Mouse (Mus musculus) midbrain, embryonic 15.5 days (tissue): ENCODE measurements around the gene Rab1a. TPM values are rescaled to one million over a fixed set of nuclear protein-coding genes. Genes with fewer than 3 reads are reported as not detected.
"Not testable (repeated sequence)": the region's sequence is repeated elsewhere in the genome, so short reads cannot be mapped to it uniquely, and the experiment has no call there.

ENCODE experiments used
- ATAC-seq: fragments of 200-750 bp; cut with Nextera tagmentation; replicated peaks from 2 replicates; pipeline ENCODE4 v1.8.0; 2017; ENCODE audit warnings: moderate TSS enrichment
- H3K27ac ChIP-seq: fragments of 300-500 bp; sonication (generic); 2 replicates; pipeline ENCODE4 v1.5.1; 2015; ENCODE audit warnings: mild to moderate bottlenecking, inconsistent platforms
- H3K27me3 ChIP-seq: fragments of 300-500 bp; sonication (generic); replicated peaks from 2 replicates; pipeline ENCODE4 v1.6.1; 2015; ENCODE audit warnings: inconsistent platforms
- H3K36me3 ChIP-seq: fragments of 300-500 bp; sonication (generic); replicated peaks from 2 replicates; pipeline ENCODE4 v1.6.1; 2015; ENCODE audit warnings: inconsistent platforms
- H3K4me1 ChIP-seq: fragments of 300-500 bp; sonication (generic); 2 replicates; pipeline ENCODE4 v1.6.1; 2015; ENCODE audit warnings: inconsistent platforms
- H3K4me2 ChIP-seq: fragments of 300-500 bp; sonication (generic); 2 replicates; pipeline ENCODE4 v1.6.1; 2015; ENCODE audit warnings: inconsistent platforms, mild to moderate bottlenecking, moderate library complexity
- H3K4me3 ChIP-seq: fragments of 300-500 bp; sonication (generic); 2 replicates; pipeline ENCODE4 v1.5.1; 2015; ENCODE audit warnings: mild to moderate bottlenecking, inconsistent platforms
- H3K9ac ChIP-seq: fragments of 300-500 bp; sonication (generic); 2 replicates; pipeline ENCODE4 v1.6.1; 2015; ENCODE audit warnings: mild to moderate bottlenecking, inconsistent platforms
- H3K9me3 ChIP-seq: fragments of 300-500 bp; sonication (generic); 2 replicates; pipeline ENCODE4 v1.6.1; 2016; ENCODE audit warnings: inconsistent platforms
- WGBS: fragments of 180-500 bp; shearing (Covaris S2); methylation state at CpG from one replicate; pipeline ENCODE4 v1.1.7; 2015; ENCODE audit warnings: mixed read lengths; 5-methylcytosine and 5-hydroxymethylcytosine counted together
- polyA plus RNA-seq: library from polyadenylated mRNA; unstranded; fragments of >200 nt; fragmentation: Nextera tagmentation; extraction: Ambion mirVana; gene quantifications from 2 replicates; pipeline ENCODE4 v1.2.1, GENCODE M21; 2015

The Rab1a gene
- polyA plus RNA-seq, result 272 and 286 TPM in 2 replicates

DNA sequence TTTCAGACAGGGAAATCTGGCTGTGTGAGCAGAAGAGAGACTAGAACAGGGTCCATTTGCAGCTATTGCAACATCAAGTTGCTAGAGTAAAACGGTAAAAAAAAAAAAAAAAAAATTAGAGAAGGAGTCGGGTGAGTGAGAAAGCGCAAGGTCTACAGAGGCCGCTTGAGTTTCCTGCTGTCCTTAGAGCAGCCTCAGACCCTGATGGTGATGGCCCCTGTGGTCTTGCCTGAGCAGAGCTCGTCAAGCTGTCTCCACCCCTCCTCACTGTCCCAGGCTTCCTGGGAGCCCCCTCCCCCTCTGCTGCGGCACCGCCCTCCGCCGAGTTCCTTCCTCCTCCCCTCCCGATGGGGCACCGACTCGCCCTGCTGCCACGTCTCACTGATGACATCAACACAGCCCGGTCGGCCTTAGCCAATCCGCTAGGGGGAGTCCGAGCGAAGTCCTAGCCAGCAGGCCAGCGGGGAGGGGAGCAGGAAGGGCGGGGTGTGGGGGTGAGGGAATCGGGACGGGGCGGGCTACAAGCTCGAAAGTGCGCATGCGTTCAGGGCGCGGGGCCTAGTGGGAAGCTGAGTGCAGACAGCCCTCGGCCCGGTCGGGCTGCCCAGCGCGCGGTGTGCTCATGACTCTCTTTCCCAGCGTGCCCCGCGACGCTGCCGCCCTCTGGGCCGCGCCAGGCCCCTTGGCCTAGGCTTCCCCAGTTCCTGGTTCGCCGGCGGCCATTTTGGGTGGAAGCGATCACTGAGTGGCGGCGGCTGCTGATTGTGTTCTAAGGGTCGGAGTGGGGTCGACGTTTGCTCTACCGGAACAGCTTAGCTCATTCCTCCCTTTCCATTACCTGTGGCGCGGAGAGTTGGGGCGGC is at the start of gene Rab1a:
Gene Rab1a (plus strand): TSS at position 720 of the 863 bp plus-strand sequence.
- H3K36me3 ChIP-seq, result no peaks in the 10 kb centered on the region
- H3K4me2 ChIP-seq, result peak within 1 kb of the TSS; percentile 74
- WGBS, result under 1% methylated on average over 54 of the region's 54 CpGs
- peaks cover 38% of the 10 kb centered on the region for H3K4me1 ChIP-seq
- peak within 1 kb of the TSS; percentile 93 for H3K27ac ChIP-seq
- H3K27me3 ChIP-seq, result no peaks in the 10 kb centered on the region
- peak within 1 kb of the TSS; percentile 97 for H3K4me3 ChIP-seq
- H3K9ac ChIP-seq, result peak within 1 kb of the TSS; percentile 93
- H3K9me3 ChIP-seq, result no peaks in the 10 kb centered on the region
- peak; percentile 100 for ATAC-seq

DNA sequence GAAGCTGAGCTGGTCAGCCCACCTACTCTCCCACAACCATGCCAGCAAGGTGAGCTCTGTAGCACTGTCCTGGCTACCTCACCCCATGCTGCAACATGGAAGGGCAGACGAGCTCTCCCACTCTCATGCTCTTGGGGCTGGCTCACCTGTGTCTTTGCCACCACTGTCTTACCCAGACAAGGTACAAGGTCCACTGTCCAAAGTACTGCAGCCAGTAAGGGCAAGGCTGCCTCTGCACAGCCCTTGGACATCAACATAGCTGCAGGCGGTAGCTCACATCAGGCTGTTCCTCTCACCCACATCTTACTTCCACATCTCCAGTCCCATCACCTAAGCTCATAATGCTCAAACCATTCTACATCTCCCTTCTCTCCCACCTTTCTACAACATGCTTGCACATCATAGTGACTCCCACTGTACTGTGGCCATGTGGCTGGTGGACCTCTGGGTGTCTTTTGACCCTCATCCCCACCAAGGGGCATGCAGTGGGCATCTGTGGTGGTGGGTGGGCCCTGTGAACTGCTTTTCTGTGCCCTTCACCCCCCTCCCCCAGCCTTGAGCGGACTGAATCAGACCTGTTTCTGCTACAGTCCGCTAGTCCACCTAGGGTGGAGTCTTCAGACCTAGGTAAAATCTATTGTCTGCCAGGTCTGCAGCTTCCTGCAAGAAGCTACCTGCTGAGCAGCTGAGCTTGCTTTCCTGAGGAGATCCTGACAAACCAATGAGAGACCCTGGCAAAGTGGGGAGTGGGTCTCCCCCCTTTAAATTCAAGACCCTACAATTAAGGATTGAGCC is 48.9 kb upstream of the Rab1a start:
- no peaks in the 10 kb centered on the region for H3K9me3 ChIP-seq
- ATAC-seq, result no peak
- H3K27me3 ChIP-seq, result no peaks in the 10 kb centered on the region
- 87% methylated on average over 4 of the region's 4 CpGs for WGBS
- H3K4me2 ChIP-seq, result no peak overlapping the region
- H3K27ac ChIP-seq, result no peak overlapping the region
- no peaks in the 10 kb centered on the region for H3K4me1 ChIP-seq
- H3K4me3 ChIP-seq, result no peak overlapping the region
- H3K9ac ChIP-seq, result no peak overlapping the region
- no peaks in the 10 kb centered on the region for H3K36me3 ChIP-seq

DNA sequence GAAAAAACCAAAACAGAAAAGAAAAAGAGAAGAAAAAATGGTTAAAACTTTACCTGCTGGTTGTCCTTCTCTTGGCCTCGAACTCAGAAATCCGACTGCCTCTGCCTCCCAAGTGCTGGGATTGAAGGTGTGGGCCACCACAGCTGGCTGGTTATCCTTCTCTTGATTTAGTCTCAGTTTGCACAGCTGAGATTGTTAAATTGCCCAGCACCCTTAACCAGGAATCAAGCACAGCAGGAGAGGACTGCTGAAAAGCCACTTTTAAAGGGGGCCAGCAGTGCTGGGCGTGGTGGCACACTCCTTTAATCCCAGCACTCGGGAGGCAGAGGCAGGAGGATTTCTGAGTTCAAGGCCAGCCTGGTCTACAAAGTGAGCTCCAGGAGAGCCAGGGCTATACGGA is 47.7 kb upstream of the Rab1a start:
- not testable (repeated sequence) for H3K4me3 ChIP-seq, ATAC-seq, H3K27me3 ChIP-seq, H3K36me3 ChIP-seq, H3K9ac ChIP-seq, H3K27ac ChIP-seq, H3K9me3 ChIP-seq, H3K4me2 ChIP-seq, H3K4me1 ChIP-seq
- 92% methylated on average over 5 of the region's 5 CpGs for WGBS

DNA sequence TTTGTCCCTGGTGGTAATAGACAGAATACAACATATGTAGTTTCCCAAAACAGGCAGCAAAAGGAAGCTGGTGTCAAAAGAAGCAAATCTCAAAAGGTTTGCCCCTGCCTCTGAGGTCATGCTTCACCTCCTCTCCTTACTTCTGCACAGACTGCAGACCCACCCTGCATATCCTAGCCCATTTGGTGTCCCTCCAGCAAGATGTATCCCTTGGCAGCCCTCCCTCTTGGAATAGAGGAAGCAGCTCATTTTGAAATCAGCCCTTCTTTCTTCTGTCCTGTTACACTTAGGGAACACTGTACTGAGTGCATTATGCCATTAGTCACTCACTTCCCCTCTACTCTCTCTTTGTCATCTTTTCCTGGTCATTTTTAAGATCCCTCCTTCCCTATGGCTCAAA is 42.4 kb upstream of the Rab1a start:
- ATAC-seq, result no peak
- H3K4me1 ChIP-seq, result no peaks in the 10 kb centered on the region
- no peaks in the 10 kb centered on the region for H3K36me3 ChIP-seq
- no peaks in the 10 kb centered on the region for H3K27me3 ChIP-seq
- H3K27ac ChIP-seq, result no peak overlapping the region
- H3K9me3 ChIP-seq, result no peaks in the 10 kb centered on the region
- H3K4me3 ChIP-seq, result no peak overlapping the region
- no peak overlapping the region for H3K4me2 ChIP-seq
- no peak overlapping the region for H3K9ac ChIP-seq

DNA sequence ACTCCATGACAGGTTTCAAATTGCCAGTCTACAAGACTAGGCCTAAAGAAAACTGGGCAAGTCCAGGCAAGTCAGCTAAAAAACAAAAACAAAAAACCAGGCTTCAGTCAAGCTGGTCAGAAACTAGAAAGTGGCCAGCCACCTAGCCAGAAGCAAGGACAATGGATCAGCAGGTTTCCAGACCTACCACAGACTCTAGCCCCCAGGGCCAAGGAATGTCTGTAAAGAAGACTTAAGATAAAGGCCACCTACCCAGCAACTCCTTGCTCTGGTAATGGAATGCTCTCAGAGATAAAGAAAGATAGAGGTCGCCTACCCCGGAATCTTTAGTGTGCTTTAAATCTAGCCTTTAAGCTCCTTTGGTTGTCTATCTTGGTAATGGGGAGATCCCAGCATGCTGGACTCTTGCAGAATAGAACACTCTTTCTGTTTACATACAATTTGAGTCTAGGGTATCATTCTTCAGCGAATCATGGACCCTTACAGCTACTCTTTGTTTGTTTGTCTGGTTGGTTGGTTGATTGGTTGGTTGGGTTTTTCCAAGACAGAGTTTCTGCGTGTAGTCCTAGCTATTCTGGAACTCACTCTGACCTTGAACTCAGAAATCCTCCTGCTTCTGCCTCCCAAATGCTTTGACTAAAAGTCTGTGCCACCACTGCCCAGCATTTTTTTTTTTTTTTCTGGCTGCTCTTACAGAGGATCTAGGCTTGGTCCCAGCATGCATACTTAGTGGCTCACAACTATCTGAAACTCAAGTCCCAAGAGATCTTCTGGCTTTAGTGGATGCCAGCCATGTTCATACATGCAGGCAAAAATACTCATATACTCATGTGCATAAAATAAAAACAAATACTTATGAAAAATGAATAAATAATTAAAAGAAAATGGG is 36.0 kb upstream of the Rab1a start:
- WGBS, result 49% methylated on average over 4 of the region's 4 CpGs
- Histone ChIP-seq H3K9me3 (no peaks in the 10 kb centered on the region), H3K36me3 (no peaks in the 10 kb centered on the region), H3K27ac (no peak overlapping the region), H3K4me3 (no peak overlapping the region), H3K9ac (no peak overlapping the region), H3K4me2 (no peak overlapping the region), H3K27me3 (no peaks in the 10 kb centered on the region), H3K4me1 (no peaks in the 10 kb centered on the region)
- no peak for ATAC-seq

DNA sequence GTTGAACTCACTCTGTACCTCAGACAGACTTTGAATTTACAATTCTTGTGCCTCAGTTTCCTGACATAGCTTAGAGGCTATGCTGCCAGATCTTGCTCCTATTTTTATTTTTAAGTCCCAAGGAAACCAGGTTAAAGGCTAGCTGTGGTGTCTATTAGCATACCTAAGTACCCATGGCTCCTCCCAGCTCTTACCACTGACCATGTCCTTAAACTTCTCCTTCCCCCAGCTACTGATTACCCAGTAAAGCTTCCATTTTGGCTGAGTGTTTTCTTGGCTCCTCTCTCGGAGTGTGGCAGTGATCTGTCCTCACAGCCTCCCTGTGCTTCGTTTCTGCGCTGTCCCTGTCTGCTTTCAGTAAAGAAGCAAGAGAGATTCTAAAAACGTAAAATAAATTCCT is 35.2 kb upstream of the Rab1a start:
- Histone ChIP-seq H3K9me3 (no peaks in the 10 kb centered on the region), H3K27ac (no peak overlapping the region), H3K36me3 (no peaks in the 10 kb centered on the region), H3K4me3 (no peak overlapping the region), H3K27me3 (no peaks in the 10 kb centered on the region), H3K9ac (no peak overlapping the region), H3K4me1 (no peaks in the 10 kb centered on the region), H3K4me2 (no peak overlapping the region)
- ATAC-seq, result no peak
- WGBS, result 91% methylated on average over 4 of the region's 4 CpGs

DNA sequence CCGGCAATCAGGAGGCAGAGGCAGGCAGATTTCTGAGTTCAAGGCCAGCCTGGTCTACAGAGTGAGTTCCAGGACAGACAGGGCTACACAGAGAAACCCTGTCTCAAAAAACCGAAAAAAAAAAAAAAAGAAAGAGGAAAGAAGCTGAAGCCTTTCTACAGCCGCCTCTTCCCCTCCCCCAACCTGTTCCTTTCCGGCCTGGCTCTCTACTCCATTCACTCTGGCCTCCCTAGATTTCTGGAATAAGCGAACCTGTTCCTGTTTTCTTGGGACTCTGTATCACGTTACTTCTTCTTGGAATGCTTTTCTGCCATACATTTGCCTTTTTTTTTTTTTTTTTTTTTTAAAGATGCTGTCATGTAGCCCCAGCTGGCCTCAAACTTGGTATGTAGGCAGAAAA is 34.8 kb upstream of the Rab1a start:
- ATAC-seq, H3K4me3 ChIP-seq, H3K9ac ChIP-seq, H3K27me3 ChIP-seq, H3K4me1 ChIP-seq, H3K9me3 ChIP-seq, H3K4me2 ChIP-seq, H3K27ac ChIP-seq, H3K36me3 ChIP-seq: not testable (repeated sequence)
- 78% methylated on average over 6 of the region's 6 CpGs for WGBS

DNA sequence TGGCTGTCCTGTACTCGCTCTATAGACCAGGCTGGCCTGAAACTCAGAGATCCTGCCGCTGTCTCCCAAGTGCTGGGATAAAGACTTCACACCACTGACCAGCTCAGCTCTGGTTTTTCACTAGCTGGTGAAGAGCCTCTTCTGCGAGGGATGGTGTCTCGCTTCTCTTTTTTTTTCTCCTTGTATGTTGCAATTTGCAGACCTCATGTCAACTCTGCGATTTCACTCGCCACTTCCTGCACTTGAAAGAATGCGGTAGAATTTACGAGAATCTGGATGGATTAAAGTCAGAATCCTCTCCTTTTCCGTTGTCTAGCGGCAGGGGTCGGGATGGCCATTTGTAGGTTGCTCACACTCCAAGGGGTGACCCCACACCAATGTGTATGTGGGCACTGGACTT is 32.3 kb upstream of the Rab1a start:
- 90% methylated on average over 11 of the region's 11 CpGs for WGBS

DNA sequence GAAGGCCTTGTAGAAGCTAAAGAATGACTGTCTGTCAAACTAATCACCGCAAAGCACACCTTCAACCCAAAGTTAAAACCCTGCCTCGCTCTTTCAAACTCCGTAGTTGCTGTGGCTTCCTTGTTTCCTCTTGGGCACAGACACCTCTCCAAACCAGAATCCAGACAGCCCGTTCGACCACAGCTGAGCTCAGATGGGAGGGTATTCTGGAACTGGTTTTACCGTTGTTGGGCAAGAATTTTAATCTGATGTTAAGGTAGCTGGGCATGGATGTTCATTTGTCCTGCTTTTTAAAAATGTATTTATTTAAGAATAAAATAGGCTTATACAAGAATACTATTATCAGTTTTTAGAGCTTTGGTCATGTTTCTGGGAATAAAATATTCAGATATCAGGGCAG is 14.0 kb upstream of the Rab1a start:
- no peak overlapping the region for H3K9ac ChIP-seq
- no peak overlapping the region for H3K4me3 ChIP-seq
- H3K4me1 ChIP-seq, result no peaks in the 10 kb centered on the region
- H3K27me3 ChIP-seq, result no peaks in the 10 kb centered on the region
- H3K4me2 ChIP-seq, result no peak overlapping the region
- ATAC-seq, result no peak
- no peak overlapping the region for H3K27ac ChIP-seq
- H3K9me3 ChIP-seq, result no peaks in the 10 kb centered on the region
- no peaks in the 10 kb centered on the region for H3K36me3 ChIP-seq
- 82% methylated on average over 6 of the region's 6 CpGs for WGBS

More for the DNA sequence above, 32.3 kb upstream of the Rab1a start:
- H3K4me2 ChIP-seq, result no peak overlapping the region
- no peaks in the 10 kb centered on the region for H3K9me3 ChIP-seq
- H3K27me3 ChIP-seq, result no peaks in the 10 kb centered on the region
- ATAC-seq, result no peak
- no peak overlapping the region for H3K27ac ChIP-seq
- no peak overlapping the region for H3K4me3 ChIP-seq
- H3K36me3 ChIP-seq, result no peaks in the 10 kb centered on the region
- H3K4me1 ChIP-seq, result no peaks in the 10 kb centered on the region
- no peak overlapping the region for H3K9ac ChIP-seq

DNA sequence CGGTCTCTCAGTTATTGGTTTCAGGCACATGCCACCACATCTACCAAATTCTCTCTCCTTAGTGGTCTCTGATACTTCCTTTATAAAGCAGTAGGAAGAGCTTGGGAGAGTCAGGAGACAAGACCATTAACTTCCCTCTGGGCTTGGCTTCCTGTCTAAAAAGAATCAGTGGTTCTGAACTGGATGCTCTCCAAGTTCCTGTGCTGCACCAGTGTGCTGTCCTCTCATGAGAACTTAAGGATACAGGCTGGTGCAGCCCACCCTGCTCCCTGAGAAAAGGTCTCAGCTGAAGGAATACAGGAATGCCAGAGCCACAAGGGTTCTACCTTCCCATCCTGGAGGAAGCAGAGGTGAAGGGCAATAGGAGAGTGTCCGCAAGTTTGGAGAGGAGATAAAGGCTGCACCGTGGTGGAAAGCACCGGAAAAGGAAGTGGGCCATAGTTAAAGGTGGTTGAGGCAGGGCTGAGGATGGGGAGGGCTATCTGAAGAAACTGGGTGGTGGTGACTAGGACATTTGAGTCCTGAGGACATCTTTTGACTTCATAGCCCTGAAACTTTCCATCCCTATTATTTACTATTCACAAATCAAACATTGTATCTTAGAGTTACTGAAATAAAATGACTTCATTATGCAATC is 8.0 kb upstream of the Rab1a start:
- Histone ChIP-seq H3K27me3 (no peaks in the 10 kb centered on the region), H3K9me3 (no peaks in the 10 kb centered on the region), H3K4me2 (no peak overlapping the region), H3K9ac (no peak overlapping the region), H3K4me1 (no peaks in the 10 kb centered on the region), H3K4me3 (no peak overlapping the region), H3K36me3 (no peaks in the 10 kb centered on the region), H3K27ac (no peak overlapping the region)
- no peak for ATAC-seq
- 87% methylated on average over 4 of the region's 4 CpGs for WGBS

DNA sequence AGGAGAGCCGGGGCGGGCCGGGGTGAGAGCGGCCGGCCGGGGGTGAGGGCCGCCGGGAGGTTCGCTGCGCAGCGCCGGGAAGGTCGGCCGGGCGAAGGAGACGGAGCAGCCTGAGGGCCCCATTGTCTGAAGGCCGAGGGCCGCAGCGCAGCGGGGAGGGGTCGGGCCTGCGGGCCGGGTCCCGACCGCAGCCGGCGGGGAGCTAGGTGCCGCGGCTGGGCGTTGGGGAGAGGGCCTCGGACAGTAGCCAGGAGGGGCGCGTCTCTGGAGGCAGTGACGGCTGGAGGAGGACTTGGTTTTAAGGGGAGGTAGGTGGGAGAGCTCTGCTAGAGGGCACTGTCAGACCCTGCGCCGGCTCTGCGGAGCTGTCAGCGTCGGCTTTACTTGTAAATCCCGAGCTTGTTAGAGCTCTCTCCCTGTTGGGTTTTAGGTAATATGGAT is 449 bp downstream of the Rab1a start:
- H3K9me3 ChIP-seq, result no peaks in the 10 kb centered on the region
- no peaks in the 10 kb centered on the region for H3K36me3 ChIP-seq
- peaks cover 43% of the 10 kb centered on the region for H3K4me1 ChIP-seq
- under 1% methylated on average over 39 of the region's 40 CpGs for WGBS
- peak overlapping the region; percentile 93 for H3K27ac ChIP-seq
- H3K9ac ChIP-seq, result peak overlapping the region; percentile 93
- peak overlapping the region; percentile 74 for H3K4me2 ChIP-seq
- no peaks in the 10 kb centered on the region for H3K27me3 ChIP-seq
- peak overlapping the region; percentile 97 for H3K4me3 ChIP-seq
- peak; percentile 44 for ATAC-seq
